In the genomic region with DNA sequence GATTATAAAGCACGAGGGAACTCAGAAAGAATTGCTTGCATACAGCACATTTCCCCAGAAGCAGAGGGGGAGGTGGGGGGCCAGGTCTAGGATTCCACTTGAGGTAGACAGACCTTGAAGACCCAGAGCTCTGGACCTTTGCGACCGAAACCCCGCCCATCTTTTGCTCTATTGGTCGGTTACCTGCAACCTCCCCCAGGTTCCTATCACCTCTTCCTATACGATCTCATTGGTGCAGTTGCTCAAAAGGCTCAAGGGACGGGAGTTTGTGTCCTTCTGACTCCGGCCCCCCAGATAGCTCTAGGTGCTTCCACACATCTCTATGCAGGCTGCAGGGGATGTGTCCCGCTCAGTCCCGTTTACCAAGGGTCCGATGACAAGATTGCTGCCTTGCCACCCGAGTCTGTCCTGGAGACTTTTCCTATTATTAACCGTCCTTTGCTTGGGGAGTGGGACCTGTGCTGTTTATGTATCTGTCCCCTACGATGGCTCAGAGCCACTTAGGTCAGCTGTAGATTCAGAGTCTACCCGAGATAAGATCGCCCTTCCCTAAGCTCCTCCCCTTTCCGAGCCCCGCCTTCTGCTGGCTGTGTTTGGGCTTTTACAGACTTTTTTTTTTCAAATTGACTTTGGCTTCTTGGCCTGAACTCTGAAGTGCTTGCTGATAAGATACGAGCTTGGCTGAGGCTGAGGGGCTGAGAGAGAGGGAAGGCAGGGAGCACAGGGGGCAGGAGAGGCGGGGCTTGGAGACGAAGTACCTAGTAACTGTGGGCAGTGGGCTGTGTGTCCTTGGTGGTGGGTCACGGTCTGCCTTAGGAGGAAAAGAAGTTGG, we compare ENCODE assay signal across 8 mouse cellular contexts. TPM values are rescaled to one million over a fixed set of nuclear protein-coding genes. Genes with fewer than 3 reads are reported as not detected.
DNase-seq lines count a peak whose midpoint lies in the region; ATAC-seq lines count a peak whose summit lies in the region.

No protein-coding gene starts in this region.

- H3K4me1 ChIP-seq in embryonic facial prominence, embryonic 13.5 days, result peaks cover 16% of the 10 kb centered on the region
- H3K4me1 ChIP-seq in hindbrain, embryonic 12.5 days, result peaks cover 14% of the 10 kb centered on the region
- peaks cover 15% of the 10 kb centered on the region for H3K4me1 ChIP-seq in limb, embryonic 13.5 days
- peaks cover 10% of the 10 kb centered on the region for H3K4me1 ChIP-seq in midbrain, embryonic 13.5 days (replicated peaks)

- ATAC-seq in embryonic facial prominence, embryonic 13.5 days (ENCODE audit: insufficient number of reproducible peaks, insufficient read depth, low FRiP score, low TSS enrichment, low read depth), result no peak
- no peak for ATAC-seq in hindbrain, embryonic 12.5 days (ENCODE audit: low FRiP score)
- ATAC-seq in limb, embryonic 13.5 days (ENCODE audit: low FRiP score, low read depth), result 0 out of 2 replicates have a peak, but pooled peaks have one; percentile 20
- no peak for ATAC-seq in midbrain, embryonic 13.5 days

- DNase-seq in urinary bladder, adult 18-20 months (ENCODE audit: low spot score in 2 of 2), result peak; percentile 75 to 78
- no peak for DNase-seq in urinary bladder, postnatal 10 days (ENCODE audit: low spot score)
- no peak for DNase-seq in left cerebral cortex, postnatal 14 days (ENCODE audit: low spot score in 2 of 2)
- DNase-seq in layer of hippocampus, adult 18-20 months (ENCODE audit: low spot score in 2 of 2), result no peak

- H3K27ac ChIP-seq in embryonic facial prominence, embryonic 13.5 days, result no peak overlapping the region
- no peak overlapping the region for H3K27ac ChIP-seq in hindbrain, embryonic 12.5 days
- H3K27ac ChIP-seq in limb, embryonic 13.5 days, result no peak overlapping the region
- H3K27ac ChIP-seq in midbrain, embryonic 13.5 days, result no peak overlapping the region

- H3K4me3 ChIP-seq in embryonic facial prominence, embryonic 13.5 days, result peak overlapping the region; percentile 34
- H3K4me3 ChIP-seq in hindbrain, embryonic 12.5 days, result peak overlapping the region; percentile 20
- peak overlapping the region; percentile 41 for H3K4me3 ChIP-seq in limb, embryonic 13.5 days
- H3K4me3 ChIP-seq in midbrain, embryonic 13.5 days (replicated peaks), result peak overlapping the region; percentile 27; the same call in 1 of the 2 replicates

- intact Hi-C loops in left cerebral cortex, postnatal 14 days (cut with DNase I), result no loop called here

- no peaks in the 10 kb centered on the region for H3K9me3 ChIP-seq in embryonic facial prominence, embryonic 13.5 days
- no peaks in the 10 kb centered on the region for H3K9me3 ChIP-seq in hindbrain, embryonic 12.5 days (replicated peaks)
- no peaks in the 10 kb centered on the region for H3K9me3 ChIP-seq in limb, embryonic 13.5 days
- no peaks in the 10 kb centered on the region for H3K9me3 ChIP-seq in midbrain, embryonic 13.5 days

- peak overlapping the region; percentile 37; the same call in 1 of the 2 replicates for H3K9ac ChIP-seq in embryonic facial prominence, embryonic 13.5 days
- H3K9ac ChIP-seq in hindbrain, embryonic 12.5 days, result 0 out of 2 replicates have a peak overlapping the region, but pooled peaks have one; percentile 8
- peak overlapping the region; percentile 32 for H3K9ac ChIP-seq in limb, embryonic 13.5 days
- H3K9ac ChIP-seq in midbrain, embryonic 13.5 days (replicated peaks), result 0 out of 2 replicates have a peak overlapping the region, but pooled peaks have one; percentile 14

- H3K4me2 ChIP-seq in embryonic facial prominence, embryonic 13.5 days, result peak overlapping the region; percentile 66
- H3K4me2 ChIP-seq in hindbrain, embryonic 12.5 days (replicated peaks), result peak overlapping the region; percentile 50
- peak overlapping the region; percentile 69 for H3K4me2 ChIP-seq in limb, embryonic 13.5 days (replicated peaks)
- H3K4me2 ChIP-seq in midbrain, embryonic 13.5 days (replicated peaks), result peak overlapping the region; percentile 52

- no peaks in the 10 kb centered on the region for H3K27me3 ChIP-seq in embryonic facial prominence, embryonic 13.5 days
- H3K27me3 ChIP-seq in hindbrain, embryonic 12.5 days, result peaks cover 20% of the 10 kb centered on the region
- peaks cover 8% of the 10 kb centered on the region; the same call in 1 of the 2 replicates for H3K27me3 ChIP-seq in limb, embryonic 13.5 days
- peaks cover 12% of the 10 kb centered on the region; the same call in 1 of the 2 replicates for H3K27me3 ChIP-seq in midbrain, embryonic 13.5 days

- 9% methylated on average over 22 of the region's 22 CpGs for WGBS in embryonic facial prominence, embryonic 13.5 days
- 12% methylated on average over 22 of the region's 22 CpGs for WGBS in hindbrain, embryonic 12.5 days
- WGBS in limb, embryonic 13.5 days, result 8% methylated on average over 22 of the region's 22 CpGs
- 12% methylated on average over 22 of the region's 22 CpGs for WGBS in midbrain, embryonic 13.5 days

- no peaks in the 10 kb centered on the region for H3K36me3 ChIP-seq in embryonic facial prominence, embryonic 13.5 days
- no peaks in the 10 kb centered on the region for H3K36me3 ChIP-seq in hindbrain, embryonic 12.5 days
- no peaks in the 10 kb centered on the region for H3K36me3 ChIP-seq in limb, embryonic 13.5 days
- no peaks in the 10 kb centered on the region for H3K36me3 ChIP-seq in midbrain, embryonic 13.5 days

RNA-seq across cellular contexts. Expression of a gene that starts 44.1 kb away (rescaled TPM):
- polyA plus RNA-seq in embryonic facial prominence, embryonic 13.5 days (2015; fragmentation: Nextera tagmentation; extraction: Ambion mirVana), result 54.1 and 66.3 TPM in 2 replicates
- 96.9 and 118 TPM in 2 replicates for polyA plus RNA-seq in hindbrain, embryonic 12.5 days (2016; fragmentation: Nextera tagmentation; extraction: Ambion mirVana)
- 54.0 and 54.9 TPM in 2 replicates for polyA plus RNA-seq in limb, embryonic 13.5 days (2015; fragmentation: Nextera tagmentation; extraction: Ambion mirVana)
- polyA plus RNA-seq in midbrain, embryonic 13.5 days (2015; fragmentation: Nextera tagmentation; extraction: Ambion mirVana), result 102 and 105 TPM in 2 replicates
- 10 to 100 TPM; 62.3 to 66.7 TPM for total RNA-seq in left cerebral cortex, postnatal 14 days (2021)
- 10 to 100 TPM; 64.8 to 68.8 TPM for total RNA-seq in layer of hippocampus, adult 18-20 months (2021)

Comparison
In these comparisons a context has a peak if more than half of its experiments do, and no peak if none do; other contexts are left out.
1. DNase-seq: peak in urinary bladder, adult 18-20 months (2 of 2); none in urinary bladder, postnatal 10 days (single experiment), left cerebral cortex, postnatal 14 days (0 of 2) and layer of hippocampus, adult 18-20 months (0 of 2).
2. Peak in every context shown above with its lines, with median percentiles within 50 percentile points of each other: H3K4me2 ChIP-seq, H3K4me3 ChIP-seq and H3K9ac ChIP-seq.